Mouse (Mus musculus): ENCODE results near the gene Mtx3. TPM values are rescaled to one million over a fixed set of nuclear protein-coding genes. Genes with fewer than 3 reads are reported as not detected.

Mtx3 gene
- polyA plus RNA-seq, 2 experiments, result 5.6 to 27.3 TPM

DNA sequence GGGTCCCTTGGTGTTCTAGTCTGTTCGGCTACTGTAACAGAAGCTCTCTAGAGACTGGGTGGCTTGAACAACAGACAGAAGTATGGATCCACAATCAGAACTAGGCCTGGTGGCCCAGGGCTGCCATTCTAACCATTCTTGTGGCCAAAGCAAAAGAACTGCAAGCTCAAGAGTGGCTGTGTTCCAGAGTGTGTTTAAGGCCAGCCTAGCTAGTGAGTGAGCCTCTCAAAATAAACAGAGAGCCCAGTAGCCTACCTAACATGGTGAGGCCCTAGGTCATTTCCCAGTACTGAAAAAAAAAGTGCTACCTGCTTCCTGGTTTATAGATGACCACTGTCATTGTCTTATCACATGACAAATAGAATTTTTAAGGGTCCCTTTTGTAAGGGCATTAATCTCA, 39.6 kb downstream of the Mtx3 start:
- WGBS, result 91% methylated on average over 1 of the region's 1 CpGs
- Histone ChIP-seq H3K9me3 (ENCODE audit: control insufficient read depth, low read length) (no peaks in the 10 kb centered on the region), H3K36me3 (ENCODE audit: control insufficient read depth, insufficient read depth, low read length) (no peaks in the 10 kb centered on the region), H3K9ac (ENCODE audit: low read depth, low read length, severe bottlenecking) (no peak overlapping the region), H3K27ac (replicated peaks; ENCODE audit: low read depth, low read length) (no peak overlapping the region), H3K4me3 (replicated peaks; ENCODE audit: low read length) (no peak overlapping the region), H3K27me3 (ENCODE audit: control insufficient read depth, insufficient read depth, low read length) (no peaks in the 10 kb centered on the region), H3K4me1 (ENCODE audit: control insufficient read depth, insufficient read depth, low read length) (peaks cover 4% of the 10 kb centered on the region; the same call in 1 of the 2 replicates), H3K4me2 (replicated peaks; ENCODE audit: low read depth, low read length, severe bottlenecking) (no peak overlapping the region)
- no peak for ATAC-seq (ENCODE audit: low FRiP score, low read depth)
- TF ChIP-seq POLR2A (IDR thresholded peaks at IDR 0.05; ENCODE audit: borderline replicate concordance, extremely low read depth, insufficient read depth, insufficient read length), result no peak
- DNase-seq (ENCODE audit: low spot score), result no peak

DNA sequence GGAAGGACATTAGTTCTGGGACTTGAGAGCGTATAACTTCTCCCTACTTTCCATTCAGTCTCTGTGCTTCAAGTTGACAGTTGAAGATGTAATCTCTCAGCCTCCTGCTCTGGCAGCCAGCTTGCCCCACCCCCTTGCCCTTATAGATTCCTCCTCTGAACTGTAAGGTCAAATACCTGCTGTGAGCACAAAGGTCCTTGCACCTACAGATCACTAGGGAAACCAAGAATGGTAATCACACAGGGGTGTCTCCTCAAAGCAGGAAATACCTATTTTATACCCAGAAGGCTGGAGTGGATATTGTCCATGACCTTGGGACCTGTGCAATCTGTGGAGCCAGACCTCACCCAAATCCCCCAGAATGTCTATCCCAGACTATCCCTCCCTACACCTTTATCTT, 40.4 kb downstream of the Mtx3 start:
- no peak for DNase-seq (ENCODE audit: low spot score)
- WGBS, result 83% methylated on average over 1 of the region's 1 CpGs
- no peaks in the 10 kb centered on the region for H3K4me1 ChIP-seq (ENCODE audit: control insufficient read depth, insufficient read depth, low read length)
- H3K9me3 ChIP-seq (ENCODE audit: control insufficient read depth, low read length), result no peaks in the 10 kb centered on the region
- H3K27ac ChIP-seq (replicated peaks; ENCODE audit: low read depth, low read length), result no peak overlapping the region
- no peak overlapping the region for H3K4me3 ChIP-seq (replicated peaks; ENCODE audit: low read length)
- no peaks in the 10 kb centered on the region for H3K36me3 ChIP-seq (ENCODE audit: control insufficient read depth, insufficient read depth, low read length)
- no peak for TF ChIP-seq POLR2A (IDR thresholded peaks at IDR 0.05; ENCODE audit: borderline replicate concordance, extremely low read depth, insufficient read depth, insufficient read length)
- H3K27me3 ChIP-seq (ENCODE audit: control insufficient read depth, insufficient read depth, low read length), result no peaks in the 10 kb centered on the region
- no peak overlapping the region for H3K4me2 ChIP-seq (replicated peaks; ENCODE audit: low read depth, low read length, severe bottlenecking)
- no peak overlapping the region for H3K9ac ChIP-seq (ENCODE audit: low read depth, low read length, severe bottlenecking)
- no peak for ATAC-seq (ENCODE audit: low FRiP score, low read depth)

DNA sequence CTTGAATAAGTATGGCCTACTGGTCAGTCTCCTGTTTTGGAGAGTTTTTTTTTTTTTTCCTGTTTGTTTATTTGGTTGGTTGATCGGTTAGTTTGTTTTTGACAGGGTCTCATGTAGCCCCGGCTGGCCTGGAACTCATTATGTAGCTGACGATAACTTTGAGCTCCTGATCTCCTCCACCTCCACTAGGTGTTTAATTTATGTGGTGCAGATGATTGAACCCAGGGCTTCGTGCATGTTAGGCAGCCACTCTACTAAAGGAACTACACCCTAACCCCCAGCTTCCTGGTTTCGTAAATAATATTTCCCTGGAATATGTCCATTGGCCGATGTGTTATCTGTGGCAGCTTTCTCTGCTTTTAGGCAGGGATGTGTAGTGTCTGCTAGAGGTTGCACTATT, 54.5 kb downstream of the Mtx3 start:
- no peak overlapping the region for H3K27ac ChIP-seq (replicated peaks; ENCODE audit: low read depth, low read length)
- H3K4me3 ChIP-seq (replicated peaks; ENCODE audit: low read length), result no peak overlapping the region
- no peak for TF ChIP-seq POLR2A (IDR thresholded peaks at IDR 0.05; ENCODE audit: borderline replicate concordance, extremely low read depth, insufficient read depth, insufficient read length)
- WGBS, result 19% methylated on average over 6 of the region's 6 CpGs
- H3K4me2 ChIP-seq (replicated peaks; ENCODE audit: low read depth, low read length, severe bottlenecking), result no peak overlapping the region
- H3K27me3 ChIP-seq (ENCODE audit: control insufficient read depth, insufficient read depth, low read length), result no peaks in the 10 kb centered on the region
- no peak overlapping the region for H3K9ac ChIP-seq (ENCODE audit: low read depth, low read length, severe bottlenecking)
- ATAC-seq (ENCODE audit: low FRiP score, low read depth) (no peak), DNase-seq (ENCODE audit: low spot score) (no peak)
- no peaks in the 10 kb centered on the region for H3K9me3 ChIP-seq (ENCODE audit: control insufficient read depth, low read length)
- no peaks in the 10 kb centered on the region for H3K4me1 ChIP-seq (ENCODE audit: control insufficient read depth, insufficient read depth, low read length)
- no peaks in the 10 kb centered on the region for H3K36me3 ChIP-seq (ENCODE audit: control insufficient read depth, insufficient read depth, low read length)

DNA sequence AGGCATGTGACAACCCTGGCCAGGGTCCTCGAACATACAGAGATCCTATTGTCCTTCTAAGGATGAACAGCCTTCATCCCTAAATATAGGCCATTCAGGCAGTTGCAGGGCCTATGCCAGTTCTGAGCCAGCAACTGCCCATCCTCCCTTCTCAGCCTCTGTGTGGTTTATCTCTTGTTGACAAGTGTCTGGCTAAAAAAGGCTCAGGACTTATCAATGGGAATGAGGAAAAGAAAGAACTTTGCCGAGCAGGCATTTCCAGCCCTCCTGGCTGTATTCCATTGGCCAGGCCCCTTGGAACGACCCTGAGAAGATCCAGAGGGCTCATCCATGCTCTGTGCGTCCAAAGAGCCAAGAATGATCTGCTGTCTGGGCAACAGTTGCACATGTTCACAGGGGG, 58.7 kb downstream of the Mtx3 start:
- DNase-seq (ENCODE audit: low spot score) (no peak), ATAC-seq (ENCODE audit: low FRiP score, low read depth) (no peak)
- Histone ChIP-seq H3K36me3 (ENCODE audit: control insufficient read depth, insufficient read depth, low read length) (no peaks in the 10 kb centered on the region), H3K9me3 (ENCODE audit: control insufficient read depth, low read length) (no peaks in the 10 kb centered on the region), H3K4me3 (replicated peaks; ENCODE audit: low read length) (no peak overlapping the region), H3K9ac (ENCODE audit: low read depth, low read length, severe bottlenecking) (no peak overlapping the region), H3K4me1 (ENCODE audit: control insufficient read depth, insufficient read depth, low read length) (no peaks in the 10 kb centered on the region), H3K27me3 (ENCODE audit: control insufficient read depth, insufficient read depth, low read length) (no peaks in the 10 kb centered on the region), H3K4me2 (replicated peaks; ENCODE audit: low read depth, low read length, severe bottlenecking) (no peak overlapping the region), H3K27ac (replicated peaks; ENCODE audit: low read depth, low read length) (no peak overlapping the region)
- no peak for TF ChIP-seq POLR2A (IDR thresholded peaks at IDR 0.05; ENCODE audit: borderline replicate concordance, extremely low read depth, insufficient read depth, insufficient read length)
- WGBS, result 65% methylated on average over 4 of the region's 4 CpGs

DNA sequence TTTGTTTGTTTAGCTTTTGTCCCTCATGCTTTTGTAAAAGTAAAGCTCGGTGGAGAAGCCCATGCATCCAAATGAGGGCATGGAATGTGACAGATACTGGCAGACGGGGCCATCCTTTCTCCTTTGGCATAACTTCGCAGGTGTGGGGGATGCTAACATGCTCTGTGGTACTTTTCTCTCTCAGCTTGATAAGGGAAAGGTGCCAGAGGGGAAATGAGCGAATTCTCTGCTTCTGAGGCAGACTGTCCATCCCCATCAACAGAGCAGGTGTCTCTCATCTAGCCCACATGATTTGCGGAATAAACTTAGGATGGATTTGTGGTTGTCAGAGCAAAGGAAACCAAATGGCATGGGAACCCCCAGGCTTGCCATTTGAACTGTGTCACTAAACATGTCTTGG, 61.4 kb downstream of the Mtx3 start:
- Histone ChIP-seq H3K9ac (ENCODE audit: low read depth, low read length, severe bottlenecking) (no peak overlapping the region), H3K27me3 (ENCODE audit: control insufficient read depth, insufficient read depth, low read length) (no peaks in the 10 kb centered on the region), H3K36me3 (ENCODE audit: control insufficient read depth, insufficient read depth, low read length) (no peaks in the 10 kb centered on the region), H3K4me2 (replicated peaks; ENCODE audit: low read depth, low read length, severe bottlenecking) (no peak overlapping the region), H3K27ac (replicated peaks; ENCODE audit: low read depth, low read length) (no peak overlapping the region), H3K4me1 (ENCODE audit: control insufficient read depth, insufficient read depth, low read length) (no peaks in the 10 kb centered on the region), H3K4me3 (replicated peaks; ENCODE audit: low read length) (no peak overlapping the region), H3K9me3 (ENCODE audit: control insufficient read depth, low read length) (no peaks in the 10 kb centered on the region)
- WGBS, result 80% methylated on average over 5 of the region's 5 CpGs
- ATAC-seq (ENCODE audit: low FRiP score, low read depth) (no peak), DNase-seq (ENCODE audit: low spot score) (no peak)
- TF ChIP-seq POLR2A (IDR thresholded peaks at IDR 0.05; ENCODE audit: borderline replicate concordance, extremely low read depth, insufficient read depth, insufficient read length), result no peak

DNA sequence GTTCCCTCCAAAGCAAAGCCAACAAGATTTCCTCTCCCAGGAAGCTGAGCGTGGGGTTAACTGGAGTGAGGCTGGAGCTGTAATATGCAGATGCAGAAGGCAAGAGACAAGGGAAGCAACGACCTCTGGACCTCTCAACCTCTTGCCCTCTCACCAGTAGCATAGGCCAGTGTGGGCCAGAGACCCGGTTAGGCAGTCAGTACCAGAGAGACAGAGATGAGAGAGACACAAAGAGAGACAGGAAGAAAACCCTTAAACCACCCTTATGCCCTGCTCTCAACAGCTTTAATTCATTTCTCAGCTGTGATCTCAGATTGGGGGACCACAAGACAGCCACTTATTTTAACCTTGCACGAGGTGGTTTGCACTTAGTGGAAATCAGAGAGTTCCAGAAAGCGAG, 62.8 kb downstream of the Mtx3 start:
- Histone ChIP-seq H3K4me1 (ENCODE audit: control insufficient read depth, insufficient read depth, low read length) (no peaks in the 10 kb centered on the region), H3K4me3 (replicated peaks; ENCODE audit: low read length) (no peak overlapping the region), H3K27me3 (ENCODE audit: control insufficient read depth, insufficient read depth, low read length) (no peaks in the 10 kb centered on the region), H3K9ac (ENCODE audit: low read depth, low read length, severe bottlenecking) (no peak overlapping the region), H3K4me2 (replicated peaks; ENCODE audit: low read depth, low read length, severe bottlenecking) (no peak overlapping the region), H3K36me3 (ENCODE audit: control insufficient read depth, insufficient read depth, low read length) (no peaks in the 10 kb centered on the region), H3K27ac (replicated peaks; ENCODE audit: low read depth, low read length) (no peak overlapping the region), H3K9me3 (ENCODE audit: control insufficient read depth, low read length) (no peaks in the 10 kb centered on the region)
- no peak for TF ChIP-seq POLR2A (IDR thresholded peaks at IDR 0.05; ENCODE audit: borderline replicate concordance, extremely low read depth, insufficient read depth, insufficient read length)
- DNase-seq (ENCODE audit: low spot score) (no peak), ATAC-seq (ENCODE audit: low FRiP score, low read depth) (no peak)
- WGBS, result 41% methylated on average over 5 of the region's 5 CpGs

Other genes with a start within 250 kb of the Mtx3 start
- gene Serinc5, start 233.7 kb upstream of the Mtx3 start, polyA plus RNA-seq (2012; rRNA removed), result 25.9 and 31.2 TPM in 2 replicates
- gene Serinc5, start 233.7 kb upstream of the Mtx3 start, polyA plus RNA-seq (2014; fragmentation: Nextera tagmentation; extraction: Ambion mirVana), result 10.9 and 13.8 TPM in 2 replicates
- 59.9 and 70.6 TPM in 2 replicates for gene Thbs4, start 49.9 kb upstream of the Mtx3 start, polyA plus RNA-seq (2012; rRNA removed)
- 32.0 and 38.3 TPM in 2 replicates for gene Thbs4, start 49.9 kb upstream of the Mtx3 start, polyA plus RNA-seq (2014; fragmentation: Nextera tagmentation; extraction: Ambion mirVana)

Data from limb, embryonic 14.5 days (tissue).